Mouse (Mus musculus) cerebral cortex, adult 2 months (tissue): Measurements from ENCODE around the gene Tpp1.

ENCODE experiments used
- WGBS: fragments of 180-500 bp; shearing (Covaris S2); methylation state at CpG from one replicate; pipeline ENCODE4 v1.1.7; 2018; 5-methylcytosine and 5-hydroxymethylcytosine counted together

Gene Tpp1

DNA sequence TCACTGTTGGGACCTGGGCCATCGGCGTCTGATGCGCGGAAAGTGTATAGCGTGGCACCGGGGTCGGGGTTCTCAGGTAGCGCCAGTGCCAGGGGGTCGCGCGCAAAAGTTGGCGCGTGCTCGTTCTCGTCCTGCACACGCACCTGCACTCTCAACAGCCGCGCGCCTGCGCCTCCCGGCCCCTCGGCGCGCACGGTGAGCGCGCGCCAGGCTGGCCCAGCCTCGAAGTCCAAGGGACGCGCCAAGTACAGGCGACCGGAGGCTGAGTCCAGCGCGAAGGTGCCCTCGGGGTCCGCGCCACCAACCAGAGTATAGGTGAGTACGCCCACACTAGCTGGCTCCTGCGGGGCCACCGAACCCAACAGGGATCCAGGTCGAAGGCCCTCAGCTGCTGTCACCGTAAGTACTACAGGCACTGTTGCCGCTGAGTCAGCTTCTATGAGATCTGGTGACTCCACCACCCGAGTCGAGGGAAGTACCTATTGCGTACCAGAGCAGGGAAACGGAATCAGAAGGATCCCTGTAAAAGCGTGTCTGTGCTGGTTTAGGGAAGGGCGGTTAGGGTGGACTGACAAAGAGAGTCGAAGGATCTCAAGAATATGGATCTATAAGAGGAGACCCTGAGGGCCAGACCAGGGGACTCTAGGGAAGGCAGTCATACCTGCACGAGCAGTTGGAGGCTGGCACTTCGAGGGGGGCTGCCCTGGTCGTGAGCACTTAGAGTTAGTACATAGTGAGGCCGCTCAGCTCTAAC is 10.7 kb upstream of the Tpp1 start:
- WGBS: 59% methylated on average over 55 of the region's 55 CpGs

- 55% methylated on average over 51 of the region's 51 CpGs for WGBS
These were observed 9.9 kb upstream of the Tpp1 start for GRCm38 (mm10) chr7:105761813-105762484.

DNA sequence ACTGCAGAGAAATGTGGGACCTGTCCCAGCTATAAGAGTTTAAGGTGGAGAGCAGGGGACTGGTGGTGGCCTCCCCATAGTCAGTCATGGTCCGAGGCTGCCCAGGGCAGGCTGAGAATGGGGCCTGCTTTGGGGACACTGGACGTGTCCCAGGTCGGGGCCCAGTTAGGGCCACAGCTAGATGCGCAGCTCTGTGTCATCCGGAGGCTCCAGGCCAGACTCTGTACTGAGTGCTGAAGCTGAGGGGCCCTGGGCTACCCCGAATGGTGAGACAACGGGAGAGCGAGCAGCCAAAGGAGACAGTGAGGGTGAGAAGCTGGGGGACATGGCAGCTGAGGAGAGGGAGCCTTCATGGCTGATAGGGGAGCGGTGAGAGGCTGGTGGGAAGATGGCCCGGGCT is 1.2 kb upstream of the Tpp1 start:
- 92% methylated on average over 10 of the region's 10 CpGs for WGBS

- WGBS: 59% methylated on average over 2 of the region's 2 CpGs
These were observed 681 bp upstream of the Tpp1 start for GRCm38 (mm10) chr7:105752716-105753115.

- WGBS: 81% methylated on average over 2 of the region's 2 CpGs
These were observed 4.3 kb downstream of the Tpp1 start for GRCm38 (mm10) chr7:105747776-105748175.

- under 1% methylated on average over 67 of the region's 67 CpGs for WGBS
These were observed 8.0 kb downstream of the Tpp1 start, which contains the start of gene Taf10 for GRCm38 (mm10) chr7:105743926-105744590. Taf10 (minus strand) TSS chr7:105744361.

DNA sequence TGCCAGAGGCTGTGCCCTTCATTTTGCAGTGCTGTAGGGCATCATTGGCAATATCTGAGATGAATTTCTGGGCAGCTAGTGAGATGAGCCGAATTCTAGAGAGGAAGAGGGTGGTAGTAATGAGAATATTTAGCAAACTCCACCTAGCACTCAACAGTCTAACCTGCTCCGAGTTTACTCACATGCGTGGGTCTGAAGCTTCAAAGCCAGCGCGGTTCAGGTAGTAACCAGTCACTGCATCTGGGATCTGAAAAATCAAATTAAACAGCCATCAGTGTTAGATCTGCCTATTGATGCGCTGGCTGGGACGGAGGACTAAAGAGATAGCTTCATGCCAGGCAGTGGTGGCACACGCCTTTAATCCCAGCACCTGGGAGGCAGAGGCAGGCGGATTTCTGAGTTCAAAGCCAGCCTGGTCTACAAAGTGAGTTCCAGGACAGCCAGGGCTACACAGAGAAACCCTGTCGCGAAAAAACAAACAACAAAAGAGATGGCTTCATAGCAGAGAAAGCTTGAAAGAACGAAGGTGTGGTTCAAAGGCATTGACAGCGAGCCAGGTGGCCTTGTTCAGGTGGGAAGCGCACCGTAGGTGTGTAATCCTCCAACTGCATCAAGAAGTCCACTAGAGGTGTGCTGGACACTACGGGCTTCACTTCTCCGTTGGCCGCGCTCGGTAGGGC is 8.6 kb downstream of the Tpp1 start:
- 31% methylated on average over 20 of the region's 20 CpGs for WGBS

DNA sequence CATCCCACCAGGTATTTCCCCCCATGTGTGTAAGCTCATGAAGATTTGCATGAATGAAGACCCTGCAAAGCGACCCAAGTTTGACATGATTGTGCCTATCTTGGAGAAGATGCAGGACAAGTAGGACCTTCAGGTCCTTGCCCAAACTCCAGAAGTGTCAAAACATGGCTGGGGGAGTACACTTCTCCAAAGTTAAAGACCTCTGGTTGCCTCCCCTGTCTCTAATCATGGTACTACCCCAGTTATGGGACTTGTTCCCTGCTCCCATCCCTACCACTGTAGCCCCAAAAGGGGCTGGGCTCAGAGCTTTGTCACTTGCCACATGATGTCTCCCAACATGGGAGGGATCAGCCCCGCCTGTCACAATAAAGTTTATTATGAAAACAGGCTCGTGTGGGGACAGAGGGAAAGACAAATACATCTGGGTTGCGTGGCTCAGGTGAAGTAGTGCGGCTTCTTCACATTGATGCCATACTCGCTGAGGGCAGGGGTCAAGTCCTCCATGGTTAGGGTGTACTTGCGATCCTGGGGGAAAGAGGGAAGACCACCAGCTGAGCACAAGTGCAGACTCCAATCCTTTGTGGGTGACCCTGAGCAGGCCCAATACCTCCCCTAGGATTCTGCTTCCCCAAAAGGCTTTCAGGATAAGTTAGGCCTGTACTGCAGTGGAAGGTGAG is 9.4 kb downstream of the Tpp1 start:
- WGBS: 78% methylated on average over 7 of the region's 7 CpGs

DNA sequence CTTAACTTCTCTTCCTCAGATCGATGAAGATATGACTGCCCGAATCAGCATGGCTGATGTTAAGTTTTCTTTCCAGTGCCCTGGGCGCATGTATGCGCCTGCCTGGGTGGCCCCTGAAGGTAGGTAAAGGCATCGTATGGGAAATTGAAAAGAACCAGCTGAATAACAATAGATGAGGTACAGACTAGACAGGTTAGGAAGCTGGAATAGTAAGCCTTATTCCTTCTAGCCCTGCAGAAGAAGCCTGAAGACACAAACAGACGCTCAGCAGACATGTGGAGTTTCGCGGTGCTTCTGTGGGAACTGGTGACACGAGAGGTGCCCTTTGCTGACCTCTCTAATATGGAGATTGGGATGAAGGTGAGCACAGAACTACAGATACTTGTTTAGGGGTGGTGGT is 10.1 kb downstream of the Tpp1 start:
- 87% methylated on average over 9 of the region's 9 CpGs for WGBS

DNA sequence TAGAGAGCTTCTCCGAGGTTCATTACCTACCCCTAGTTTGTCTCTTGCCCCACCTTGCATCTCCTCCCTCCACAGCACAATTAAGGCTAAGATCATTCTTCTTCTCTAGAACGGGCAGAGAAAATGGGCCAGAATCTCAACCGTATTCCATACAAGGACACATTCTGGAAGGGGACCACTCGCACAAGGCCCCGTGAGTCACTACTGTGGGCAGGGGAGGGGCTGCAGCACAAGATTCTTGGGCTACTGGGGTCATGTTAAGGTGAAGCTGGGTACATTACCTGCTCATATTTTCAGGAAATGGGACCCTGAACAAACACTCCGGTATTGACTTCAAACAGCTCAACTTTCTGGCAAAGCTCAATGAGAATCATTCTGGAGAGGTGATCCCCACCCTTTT is 11.2 kb downstream of the Tpp1 start:
- 69% methylated on average over 6 of the region's 6 CpGs for WGBS

GRCm38 (mm10) chr7:105740089-105740795 is 11.8 kb downstream of the Tpp1 start:
- 74% methylated on average over 13 of the region's 13 CpGs for WGBS

- 42% methylated on average over 3 of the region's 3 CpGs for WGBS
These were observed 13.1 kb downstream of the Tpp1 start for GRCm38 (mm10) chr7:105738948-105739347.

DNA sequence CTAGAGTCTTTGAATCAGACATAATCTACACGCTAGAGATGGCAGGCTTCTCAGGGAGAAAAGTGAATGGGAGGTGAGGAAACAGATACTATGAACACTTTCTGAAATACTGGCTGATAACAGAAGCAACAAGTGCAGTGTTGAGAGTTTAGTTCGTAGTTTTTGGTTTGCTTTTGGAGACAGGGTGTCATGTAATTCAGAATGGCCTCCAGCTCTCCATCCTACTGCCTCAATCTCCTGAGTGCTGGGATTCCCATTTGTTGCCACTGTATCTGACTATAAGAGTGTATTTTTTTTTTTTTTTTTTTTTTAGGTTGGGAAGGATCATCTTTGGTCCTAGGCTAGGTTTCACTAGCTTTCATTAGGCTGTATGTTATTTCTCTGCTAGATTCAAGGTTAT is 13.7 kb downstream of the Tpp1 start:
- 56% methylated on average over 2 of the region's 2 CpGs for WGBS

DNA sequence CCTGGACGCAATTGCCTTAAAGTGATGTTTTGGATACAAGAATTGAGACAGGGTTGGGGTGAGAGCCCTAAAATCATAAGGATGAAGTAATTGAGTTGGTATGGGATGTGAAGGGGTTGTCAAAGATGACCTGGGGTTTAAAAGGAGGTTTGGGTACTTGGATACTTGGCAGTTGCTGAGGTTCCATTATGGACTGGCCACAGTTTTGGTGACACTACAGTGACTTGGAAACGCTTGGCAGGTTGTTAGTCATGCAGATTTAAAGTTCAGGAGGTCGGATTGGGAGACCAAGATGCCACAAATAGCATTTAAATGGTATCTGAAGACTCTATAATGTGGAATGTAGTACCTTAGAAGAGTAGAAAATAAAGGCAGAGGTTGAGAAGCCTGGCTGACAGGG is 14.4 kb downstream of the Tpp1 start:
- 27% methylated on average over 3 of the region's 3 CpGs for WGBS

- under 1% methylated on average over 30 of the region's 30 CpGs for WGBS
These were observed 15.0 kb downstream of the Tpp1 start, which contains the start of gene Rrp8 for GRCm38 (mm10) chr7:105736911-105737521. Rrp8 (minus strand) TSS chr7:105737385.

GRCm38 (mm10) chr7:105736264-105736901 is 15.7 kb downstream of the Tpp1 start, which contains the start of gene Ilk:
Ilk (plus strand) TSS chr7:105736592.
- WGBS: under 1% methylated on average over 57 of the region's 62 CpGs

DNA sequence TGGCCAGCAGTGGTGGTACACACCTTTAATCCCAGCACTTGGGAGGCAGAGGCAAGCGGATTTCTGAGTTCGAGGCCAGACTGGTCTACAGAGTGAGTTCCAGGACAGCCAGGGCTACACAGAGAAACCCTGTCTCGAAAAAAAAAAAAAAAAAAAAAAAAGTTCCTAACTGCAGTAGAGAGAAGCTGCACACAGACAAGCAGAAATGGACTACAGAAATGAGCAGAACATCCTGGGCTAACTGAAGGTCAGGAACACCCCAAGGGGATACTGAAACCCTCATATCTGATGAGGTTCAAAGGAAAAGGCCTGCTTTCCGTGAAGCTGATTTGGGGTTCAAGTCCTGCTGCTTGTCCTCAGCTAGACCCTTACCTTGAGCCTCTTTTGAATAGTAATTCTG is 16.6 kb downstream of the Tpp1 start:
- 59% methylated on average over 4 of the region's 4 CpGs for WGBS

DNA sequence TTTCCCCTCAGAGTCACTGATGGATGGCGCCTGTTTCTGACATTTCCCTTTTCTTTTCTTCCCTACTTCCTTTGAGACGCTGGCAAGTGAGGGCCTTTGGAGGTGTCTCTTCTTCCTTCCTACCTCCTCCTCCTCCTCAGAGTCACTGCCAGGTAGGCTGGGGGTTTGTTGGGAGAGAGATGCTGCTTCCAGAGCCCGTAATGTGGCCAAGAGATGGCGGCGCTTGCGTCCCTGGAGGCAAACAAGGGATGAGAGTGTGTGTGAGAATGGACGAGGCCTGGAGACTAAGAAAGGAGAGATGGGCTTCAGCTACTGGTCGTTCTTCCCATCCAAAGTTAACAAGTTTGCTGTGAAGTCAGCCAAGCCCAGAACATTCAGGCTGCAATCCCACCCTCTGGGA is 17.2 kb downstream of the Tpp1 start:
- 86% methylated on average over 8 of the region's 8 CpGs for WGBS

DNA sequence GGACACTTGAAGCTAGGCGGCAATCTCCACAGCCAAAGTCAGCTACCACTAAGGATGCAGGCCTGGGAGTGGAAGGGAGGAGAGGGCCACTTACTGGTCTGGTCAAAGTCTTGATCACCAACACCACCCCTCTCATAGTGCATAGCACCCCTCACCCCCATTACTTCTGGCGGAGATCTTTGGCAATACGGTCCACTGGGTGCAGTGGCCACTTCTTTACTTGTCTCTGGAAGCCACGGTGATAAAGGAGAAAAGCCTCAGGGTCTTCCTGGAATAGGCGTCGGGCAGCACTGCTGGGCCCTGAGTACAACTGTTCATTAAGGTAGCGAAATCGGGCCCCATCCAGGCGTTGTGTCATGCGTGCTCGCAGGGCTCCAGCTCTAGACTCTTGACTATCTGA is 18.2 kb downstream of the Tpp1 start:
- WGBS: 97% methylated on average over 11 of the region's 11 CpGs
